Mouse (Mus musculus) cerebellum, adult 18-20 months (tissue): ENCODE data around the gene Fermt1.

Source experiments
- DNase-seq, 2 experiments: peaks; one replicate each; pipeline ENCODE4 v3.0.0; 2021

The Fermt1 gene

GRCm38 (mm10) chr2:132945326-132946207, at the start of gene Fermt1:
Gene Fermt1 (minus strand): TSS chr2:132945906.
- DNase-seq: no peak

DNA sequence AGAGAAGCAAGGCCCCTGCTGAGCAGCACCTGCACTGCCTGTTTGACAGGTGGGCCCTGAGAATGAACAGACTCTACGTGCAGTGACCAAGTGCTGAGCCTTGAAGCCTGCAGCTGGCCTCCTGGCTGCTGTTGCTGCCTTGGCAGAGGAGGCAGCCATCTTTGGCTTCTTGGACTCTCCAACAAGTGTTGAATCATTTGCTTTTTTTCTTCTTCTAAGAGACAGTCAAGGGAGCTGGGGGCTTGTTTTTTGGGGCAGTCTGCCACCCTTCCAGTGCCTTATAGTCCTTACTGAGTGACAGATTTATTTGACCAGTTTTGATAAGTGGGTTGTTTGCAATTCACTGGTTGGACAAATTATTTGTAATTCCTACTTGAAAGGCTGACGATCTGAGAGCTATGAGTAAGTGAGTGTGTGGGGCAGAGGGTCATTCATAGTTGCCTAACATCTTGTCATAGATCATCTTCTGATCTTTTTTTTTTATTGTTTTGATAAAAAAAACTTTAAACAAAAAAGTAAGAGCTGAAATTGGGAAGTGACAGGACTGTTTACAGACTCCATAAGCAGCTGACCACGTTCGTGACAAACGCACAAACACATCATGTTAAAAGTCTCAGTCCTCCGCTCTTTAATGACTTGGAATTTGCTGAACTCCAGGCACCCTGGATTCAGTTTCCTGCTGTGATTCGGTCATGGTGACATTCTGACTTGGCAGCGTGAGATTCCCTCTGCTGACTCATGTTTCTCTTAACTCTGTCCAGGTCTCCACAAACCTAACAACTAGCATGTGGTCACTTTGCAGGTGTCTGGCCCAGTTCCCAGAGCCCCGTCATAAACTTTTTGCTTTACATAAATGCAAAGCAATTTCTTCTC, 47.2 kb upstream of the Fermt1 start:
- DNase-seq: peak; percentile 43 to 51

DNA sequence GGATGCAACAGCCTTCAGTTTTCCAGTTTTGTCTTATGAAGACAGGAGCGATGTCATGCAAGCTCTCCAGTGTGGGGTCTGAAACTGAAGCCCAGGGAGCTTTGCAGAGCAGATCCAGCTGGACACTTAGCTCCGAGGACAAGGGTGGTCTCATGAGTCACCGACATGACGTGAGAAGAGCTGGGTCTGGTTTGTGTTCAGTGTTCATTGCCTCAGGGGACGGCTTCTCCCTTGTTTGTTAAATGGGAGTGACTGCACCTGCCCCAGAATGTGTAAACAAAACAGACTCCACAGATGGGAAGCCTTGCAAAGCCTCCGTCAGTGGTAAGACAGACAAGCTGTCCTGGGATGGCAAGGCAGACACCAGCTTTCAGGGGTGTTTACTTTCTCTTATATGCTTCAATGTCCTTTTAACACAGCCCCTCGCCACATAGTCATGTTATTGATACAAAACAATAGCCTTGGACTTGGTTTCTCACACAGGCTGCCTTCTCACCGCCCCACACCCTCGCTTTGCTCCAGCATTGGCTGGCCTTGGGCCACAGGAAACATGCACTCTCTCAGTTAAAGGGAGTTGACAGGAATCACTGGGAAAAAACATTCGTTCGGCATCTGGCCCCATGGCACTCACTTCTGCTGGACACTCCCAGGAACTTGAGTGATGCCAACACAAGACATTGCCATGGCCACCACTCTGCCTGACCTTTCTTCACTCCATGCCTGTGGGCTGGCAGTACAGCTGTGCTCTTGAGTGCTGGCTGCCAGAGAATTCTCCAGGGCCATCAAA, 44.3 kb upstream of the Fermt1 start:
- no peak for DNase-seq

GRCm38 (mm10) chr2:132973346-132973745, 27.6 kb upstream of the Fermt1 start:
- DNase-seq: no peak

- DNase-seq: peak in 1 of 2 experiments; percentile 6
Measured at GRCm38 (mm10) chr2:132970772-132971173, 25.1 kb upstream of the Fermt1 start.

DNA sequence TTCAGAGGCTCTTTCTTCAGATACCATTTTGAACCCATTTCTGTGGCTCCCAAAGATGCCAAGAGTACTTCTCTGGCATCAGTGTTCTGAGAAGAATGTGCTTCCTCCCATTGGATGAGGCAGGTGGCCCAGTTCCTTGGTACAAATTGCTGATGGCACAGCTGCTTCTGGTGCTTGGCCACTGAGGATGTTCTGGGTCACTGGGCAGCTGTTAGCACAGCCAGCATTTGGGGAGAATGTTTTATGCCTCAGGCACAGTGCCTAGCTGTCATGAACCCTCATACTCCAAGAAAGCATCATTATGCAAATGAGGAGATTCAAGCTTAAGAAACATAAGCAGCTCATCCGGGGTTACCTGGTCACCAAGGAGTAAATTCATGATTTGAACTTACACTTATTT, 12.1 kb upstream of the Fermt1 start:
- DNase-seq: no peak

GRCm38 (mm10) chr2:132952197-132952596, 6.5 kb upstream of the Fermt1 start:
- DNase-seq: no peak

GRCm38 (mm10) chr2:132948174-132948573, 2.5 kb upstream of the Fermt1 start:
- DNase-seq: no peak

DNA sequence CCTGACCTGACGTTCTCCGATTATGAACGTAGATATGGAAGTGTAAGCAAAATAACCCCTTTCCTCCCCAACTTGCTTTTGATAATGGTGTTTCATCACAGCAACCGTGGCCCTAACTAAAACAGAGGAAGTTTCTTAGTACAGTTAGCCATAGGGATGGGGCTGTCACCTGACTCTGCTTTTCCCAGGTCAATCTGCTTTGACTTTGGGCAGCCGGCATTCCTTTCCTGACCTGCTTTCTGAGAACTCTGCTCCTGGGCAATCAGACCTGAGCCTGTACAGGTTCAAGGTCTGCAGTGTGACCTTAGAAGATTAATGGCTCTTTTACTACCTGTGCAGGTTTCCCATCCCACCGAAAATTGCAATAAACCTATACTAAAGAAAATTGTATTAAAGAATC, 1.3 kb upstream of the Fermt1 start:
- DNase-seq: no peak

DNA sequence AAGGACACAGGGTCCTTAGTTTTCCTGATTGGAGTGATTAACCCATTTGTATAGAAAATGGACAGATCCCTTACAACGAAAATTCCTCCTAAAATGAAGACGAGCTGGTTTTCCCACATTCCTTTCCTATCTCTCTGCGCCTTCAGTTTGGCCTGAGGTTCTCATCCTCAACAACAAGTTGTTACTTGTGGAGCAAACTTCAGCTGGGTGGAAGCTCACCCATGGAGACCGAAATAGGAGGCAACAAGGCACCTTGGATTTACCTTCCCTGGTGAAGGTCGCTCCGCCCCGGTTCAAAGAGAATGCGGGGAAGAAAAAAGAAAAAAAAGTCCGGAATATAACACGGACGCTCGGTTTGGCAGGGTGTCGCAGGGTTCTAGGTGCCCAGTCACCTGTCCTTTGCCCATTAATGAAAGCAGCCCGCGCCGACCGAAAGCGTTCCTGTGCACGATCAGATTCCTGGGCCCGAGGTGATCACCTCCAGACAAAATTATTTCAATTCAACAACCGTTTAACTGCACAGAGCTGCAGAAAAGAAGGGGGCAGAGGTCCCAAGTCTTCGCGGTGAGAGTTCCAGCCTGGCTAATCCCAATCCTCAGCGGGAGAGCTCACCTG, 888 bp downstream of the Fermt1 start:
- DNase-seq: no peak

- DNase-seq: no peak
Measured at GRCm38 (mm10) chr2:132943997-132944396, 1.7 kb downstream of the Fermt1 start.

- no peak for DNase-seq
Measured at GRCm38 (mm10) chr2:132943596-132943995, 2.1 kb downstream of the Fermt1 start.

GRCm38 (mm10) chr2:132939056-132939455, 6.7 kb downstream of the Fermt1 start:
- no peak for DNase-seq

GRCm38 (mm10) chr2:132936176-132936575, 9.5 kb downstream of the Fermt1 start:
- DNase-seq: no peak

GRCm38 (mm10) chr2:132934711-132935110, 11.0 kb downstream of the Fermt1 start:
- no peak for DNase-seq

DNA sequence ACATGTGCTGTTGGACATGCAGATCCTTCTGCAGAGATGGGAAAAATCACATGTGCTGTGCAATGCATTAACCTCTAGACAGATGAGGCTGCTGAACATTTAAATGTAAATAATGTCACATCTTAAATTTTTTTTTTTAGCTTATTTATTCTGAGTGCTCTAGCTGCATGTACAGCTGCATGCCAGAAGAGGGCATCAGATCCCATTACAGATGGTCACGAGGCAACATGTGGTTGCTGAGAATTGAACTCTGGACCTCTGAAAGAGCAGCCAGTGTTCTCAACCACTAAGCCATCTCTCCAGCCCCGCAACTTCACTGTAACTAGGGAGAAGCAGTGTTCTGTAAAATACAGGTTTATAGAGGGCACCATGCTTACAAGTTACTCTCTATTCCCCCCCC, 11.6 kb downstream of the Fermt1 start:
- no peak for DNase-seq

- DNase-seq: no peak
Measured at GRCm38 (mm10) chr2:132928999-132929398, 16.7 kb downstream of the Fermt1 start.

DNA sequence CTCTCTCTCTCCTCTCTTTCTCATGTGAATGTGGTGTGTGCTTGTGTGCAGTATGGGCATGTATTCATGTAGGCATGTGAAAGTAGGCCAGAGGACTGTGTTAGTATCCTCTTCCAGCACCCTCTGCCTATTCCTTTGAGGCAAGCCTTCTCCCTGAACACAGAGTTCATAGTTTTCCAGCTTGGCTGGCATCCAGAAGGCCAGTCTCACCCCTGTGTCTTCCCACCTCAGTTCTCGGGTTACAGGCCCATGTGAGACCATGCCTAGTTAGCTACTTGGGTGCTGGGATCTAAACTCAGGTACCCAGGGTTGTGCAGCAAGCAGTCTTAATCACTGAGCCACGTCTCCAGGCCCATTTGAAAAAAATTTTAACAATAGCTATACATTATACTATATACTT, 17.8 kb downstream of the Fermt1 start:
- DNase-seq: no peak

DNA sequence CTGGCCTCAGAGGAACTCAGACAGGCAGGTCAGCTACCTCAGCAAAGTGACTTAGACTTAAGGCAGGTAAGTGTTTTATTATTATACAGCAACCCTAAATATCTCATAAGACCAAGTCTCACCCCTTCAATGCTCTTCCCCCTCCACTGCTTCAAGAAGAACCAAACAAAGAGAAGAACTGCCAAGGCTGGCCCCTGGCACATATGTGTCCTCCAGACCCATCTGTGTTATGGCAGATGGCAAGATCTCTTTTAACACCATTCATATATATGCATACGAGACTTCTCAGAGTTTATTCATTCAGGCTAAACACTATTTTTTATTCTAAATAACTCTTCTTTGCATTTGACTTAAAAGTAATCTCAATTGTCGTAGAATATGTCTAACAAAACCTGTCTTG, 18.4 kb downstream of the Fermt1 start:
- DNase-seq: no peak

- no peak for DNase-seq
Measured at GRCm38 (mm10) chr2:132923290-132924085, 22.2 kb downstream of the Fermt1 start.

- no peak for DNase-seq
Measured at GRCm38 (mm10) chr2:132922076-132922873, 23.4 kb downstream of the Fermt1 start.
